Mouse (Mus musculus) E14TG2a.4 (cell line): ENCODE data around the gene Snap25.
A peak's percentile ranks its signal among the peaks of the same experiment; 100 is the strongest.

Experiments
- H3K27me3 ChIP-seq: 2 replicates; pipeline ENCODE4 v1.6.1; 2014; ENCODE audit warnings: low read length, control low read depth; ENCODE audit not compliant: insufficient read depth
- H3K36me3 ChIP-seq: 2 replicates; pipeline ENCODE4 v1.6.1; 2014; ENCODE audit warnings: low read length, control low read depth; ENCODE audit not compliant: insufficient read depth
- H3K4me1 ChIP-seq: replicated peaks from 2 replicates; pipeline ENCODE4 v1.6.1; 2014; ENCODE audit warnings: low read depth, low read length, control low read depth
- H3K4me3 ChIP-seq: replicated peaks from 2 replicates; pipeline ENCODE4 v1.5.1; 2014; ENCODE audit warnings: mild to moderate bottlenecking, low read length
- H3K9me3 ChIP-seq: 2 replicates; pipeline ENCODE4 v1.6.1; 2014; ENCODE audit warnings: low read length, control low read depth
- CTCF ChIP-seq: conservative IDR thresholded peaks from 2 replicates; pipeline ENCODE4 v1.5.1; 2014; ENCODE audit warnings: low read length
- NANOG ChIP-seq: IDR thresholded peaks from 2 replicates; pipeline ENCODE4 v1.6.1; 2014; ENCODE audit warnings: borderline replicate concordance, low read length, mixed read lengths
- POU5F1 ChIP-seq: IDR thresholded peaks from 2 replicates; pipeline ENCODE4 v1.6.1; 2014; ENCODE audit warnings: low read length, borderline replicate concordance

Gene Snap25

DNA sequence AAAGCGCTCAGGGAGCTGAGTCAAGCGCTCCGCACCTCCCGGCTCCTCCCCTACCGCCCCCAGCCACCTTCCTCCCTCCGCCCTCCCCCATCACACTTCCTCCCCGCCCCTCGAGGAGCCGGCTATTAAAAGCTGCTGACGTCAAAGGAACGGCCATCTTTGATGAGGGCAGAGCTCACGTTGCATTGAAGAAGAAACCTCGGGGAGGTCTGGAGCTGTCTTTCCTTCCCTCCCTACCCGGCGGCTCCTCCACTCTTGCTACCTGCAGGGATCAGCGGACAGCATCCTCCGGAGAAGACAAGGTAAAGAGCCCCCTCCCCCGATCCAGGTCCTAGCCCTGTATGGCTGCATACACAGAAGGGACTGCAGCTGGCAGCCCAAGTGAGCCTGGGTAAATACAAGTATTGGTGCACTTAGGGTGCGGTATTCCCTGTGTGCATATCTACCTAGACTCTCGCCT, at the start of gene Snap25:
Gene Snap25 (plus strand): TSS at position 155 of the 460 bp plus-strand sequence.
- H3K36me3 ChIP-seq: no peaks in the 10 kb centered on the region
- peaks cover 21% of the 10 kb centered on the region for H3K4me1 ChIP-seq
- H3K27me3 ChIP-seq: peaks cover 4% of the 10 kb centered on the region
- no peaks in the 10 kb centered on the region for H3K9me3 ChIP-seq
- TF ChIP-seq CTCF (no peak), NANOG (no peak)
- H3K4me3 ChIP-seq: peak within 1 kb of the TSS; percentile 77

DNA sequence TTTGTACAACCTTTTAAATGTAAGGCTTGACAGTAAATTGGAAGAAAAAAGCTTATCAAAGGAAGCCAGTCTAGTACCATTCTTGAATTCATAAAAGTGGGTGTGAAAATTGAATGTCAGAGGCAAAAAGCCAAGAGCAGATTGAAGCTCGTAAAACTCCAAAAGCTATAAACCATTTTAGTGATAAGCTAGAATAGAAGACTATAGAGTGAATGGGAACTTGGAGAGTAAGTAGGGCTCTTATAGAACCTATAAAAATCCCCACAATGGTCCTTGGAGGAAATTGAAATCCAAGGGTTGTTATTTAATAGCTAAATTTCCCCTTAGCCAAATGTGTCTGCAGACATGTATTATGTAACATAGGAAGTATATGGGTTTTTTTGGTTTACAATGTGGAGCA, 46.3 kb upstream of the Snap25 start:
- TF ChIP-seq NANOG (no peak), POU5F1 (no peak), CTCF (no peak)
- Histone ChIP-seq H3K4me1 (no peaks in the 10 kb centered on the region), H3K36me3 (no peaks in the 10 kb centered on the region), H3K4me3 (no peak overlapping the region), H3K27me3 (no peaks in the 10 kb centered on the region), H3K9me3 (no peaks in the 10 kb centered on the region)

DNA sequence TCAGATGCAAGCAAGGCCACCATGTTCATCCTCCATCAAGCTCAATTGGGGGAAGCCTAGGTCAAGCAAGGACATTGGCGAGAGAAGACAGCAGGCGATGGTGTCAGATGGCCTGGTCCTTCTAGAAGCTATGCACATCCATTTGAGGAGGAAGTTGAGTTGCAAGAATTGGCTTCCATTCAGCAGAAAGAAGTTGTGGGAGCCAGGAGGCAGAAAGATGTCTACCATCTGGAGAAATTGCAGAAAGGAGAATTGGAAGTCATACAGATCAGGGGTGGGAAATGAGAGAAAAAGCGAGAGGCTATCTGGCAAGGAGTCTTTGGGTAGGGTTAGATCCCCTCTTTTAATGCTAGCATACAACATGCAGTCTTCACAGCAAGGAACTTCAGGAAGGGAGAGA, 44.1 kb upstream of the Snap25 start:
- H3K9me3 ChIP-seq: no peaks in the 10 kb centered on the region
- TF ChIP-seq NANOG (no peak), CTCF (no peak), POU5F1 (no peak)
- no peak overlapping the region for H3K4me3 ChIP-seq
- H3K36me3 ChIP-seq: no peaks in the 10 kb centered on the region
- H3K27me3 ChIP-seq: no peaks in the 10 kb centered on the region
- no peaks in the 10 kb centered on the region for H3K4me1 ChIP-seq

DNA sequence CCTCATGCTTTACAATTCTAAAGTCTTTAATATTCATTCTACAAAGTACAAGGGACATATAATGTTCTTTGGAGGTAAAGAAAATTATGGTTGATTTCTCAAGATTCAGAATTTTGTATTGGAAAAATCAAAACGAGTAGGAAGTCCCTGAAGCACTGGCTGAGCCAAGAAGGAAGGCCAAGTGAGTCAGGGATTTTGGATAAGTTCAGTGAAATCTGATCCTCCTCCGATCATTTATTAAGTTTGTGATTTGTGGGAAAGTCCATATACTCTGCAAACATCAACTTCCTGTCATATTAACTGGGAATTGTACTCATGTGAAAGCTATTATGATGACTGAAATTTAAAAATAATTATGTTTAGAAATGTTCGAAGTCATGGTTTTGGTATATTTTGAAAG, 43.6 kb upstream of the Snap25 start:
- TF ChIP-seq POU5F1: no peak
- no peak for TF ChIP-seq NANOG
- no peak for TF ChIP-seq CTCF
- no peaks in the 10 kb centered on the region for H3K36me3 ChIP-seq

DNA sequence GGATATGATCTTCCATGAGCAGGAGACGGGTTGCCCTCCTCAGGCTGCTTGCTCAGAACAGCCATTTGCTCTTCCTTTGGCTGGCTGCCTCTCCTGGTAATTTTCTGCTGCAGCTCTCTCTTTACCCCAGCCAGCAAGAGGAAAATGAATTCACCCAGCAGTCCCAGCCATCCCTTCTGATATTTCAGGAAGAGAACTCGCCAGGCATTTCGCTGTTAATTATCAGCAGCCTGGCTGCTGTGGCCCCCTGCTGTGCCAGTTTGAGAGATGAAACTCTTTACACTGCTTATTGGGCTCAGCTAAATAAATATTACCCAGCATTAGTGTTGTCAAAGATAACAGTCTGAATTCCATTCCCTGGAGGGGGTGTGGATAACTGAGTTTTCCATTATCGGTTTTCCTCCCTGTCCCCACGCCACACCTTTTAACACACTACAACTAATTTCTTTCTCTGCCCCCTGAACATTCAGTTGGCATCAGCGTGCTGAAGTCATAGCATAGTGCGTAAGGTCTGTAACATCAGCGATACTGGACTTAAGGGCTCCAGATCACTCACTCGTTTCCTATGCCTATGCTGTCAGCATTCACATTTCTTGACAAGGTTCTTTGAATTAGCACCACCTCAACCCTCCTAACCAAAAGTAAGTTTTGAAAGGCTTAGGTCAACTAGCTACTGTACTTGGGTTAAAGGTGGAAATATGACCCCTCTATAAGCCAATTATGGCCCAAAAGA, 42.5 kb upstream of the Snap25 start:
- Histone ChIP-seq H3K4me3 (no peak overlapping the region), H3K9me3 (no peaks in the 10 kb centered on the region), H3K36me3 (no peaks in the 10 kb centered on the region), H3K4me1 (no peaks in the 10 kb centered on the region), H3K27me3 (no peaks in the 10 kb centered on the region)
- TF ChIP-seq POU5F1 (no peak), NANOG (no peak), CTCF (no peak)

More for the DNA sequence above, 43.6 kb upstream of the Snap25 start:
- no peaks in the 10 kb centered on the region for H3K27me3 ChIP-seq
- no peaks in the 10 kb centered on the region for H3K9me3 ChIP-seq
- H3K4me1 ChIP-seq: no peaks in the 10 kb centered on the region
- no peak overlapping the region for H3K4me3 ChIP-seq

DNA sequence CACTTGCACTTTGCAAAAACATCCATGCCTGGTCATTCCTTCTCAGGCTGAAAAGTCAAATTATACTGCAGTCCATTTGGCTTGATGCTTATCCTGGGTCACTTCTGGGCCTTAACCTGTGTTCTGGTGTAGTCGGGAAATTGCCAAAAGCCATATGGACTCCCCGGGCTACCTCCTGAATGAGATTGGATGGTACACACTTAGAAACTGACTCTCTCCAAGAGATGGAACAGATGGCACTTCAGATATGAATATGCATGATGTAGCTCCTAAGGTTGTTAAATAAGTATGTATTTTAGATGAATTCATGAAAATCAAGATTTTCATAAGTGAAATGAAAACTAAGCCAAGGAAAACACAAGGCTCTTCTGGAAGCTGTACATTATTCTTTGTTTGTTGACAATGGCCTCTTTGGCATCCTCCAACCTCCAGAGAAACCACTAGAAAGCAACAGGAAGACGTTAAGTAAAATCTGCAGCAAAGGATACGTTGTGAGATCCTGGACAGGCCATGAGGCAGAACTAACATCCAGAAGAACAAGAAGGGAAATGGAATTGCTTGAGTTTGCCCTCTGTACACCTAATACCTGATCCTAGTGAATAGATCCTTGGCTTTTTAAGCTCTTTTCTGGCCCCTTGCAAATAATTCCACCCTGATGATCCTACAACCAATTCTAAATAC, 39.0 kb upstream of the Snap25 start:
- Histone ChIP-seq H3K9me3 (no peaks in the 10 kb centered on the region), H3K4me3 (no peak overlapping the region), H3K27me3 (no peaks in the 10 kb centered on the region), H3K36me3 (no peaks in the 10 kb centered on the region), H3K4me1 (peaks cover 22% of the 10 kb centered on the region)
- no peak for TF ChIP-seq POU5F1
- no peak for TF ChIP-seq CTCF
- TF ChIP-seq NANOG: no peak

DNA sequence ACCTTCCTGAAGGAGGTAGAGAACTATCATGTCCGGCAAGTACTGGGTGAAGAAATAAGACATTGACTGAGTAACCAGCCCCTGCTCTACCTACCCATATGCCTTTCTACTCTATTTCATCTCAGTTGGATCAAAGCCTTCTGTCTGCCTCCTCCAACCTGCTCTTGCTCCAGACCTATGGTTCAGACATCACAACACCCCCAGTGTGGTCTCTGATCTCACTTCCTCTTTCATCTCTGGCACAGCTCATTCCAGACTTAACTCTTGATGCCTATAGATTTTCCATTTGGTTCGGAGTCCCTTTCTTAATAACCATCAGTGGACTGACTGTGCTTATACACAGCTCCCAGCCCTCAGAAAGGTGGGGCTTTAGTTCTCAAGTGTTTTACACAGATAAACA, 37.1 kb upstream of the Snap25 start:
- H3K36me3 ChIP-seq: no peaks in the 10 kb centered on the region
- TF ChIP-seq CTCF (no peak), POU5F1 (no peak), NANOG (no peak)
- H3K27me3 ChIP-seq: no peaks in the 10 kb centered on the region
- no peak overlapping the region for H3K4me3 ChIP-seq
- peaks cover 38% of the 10 kb centered on the region for H3K4me1 ChIP-seq
- H3K9me3 ChIP-seq: 0 out of 2 replicates have a peak, but pooled peaks cover 4% of the 10 kb centered on the region

DNA sequence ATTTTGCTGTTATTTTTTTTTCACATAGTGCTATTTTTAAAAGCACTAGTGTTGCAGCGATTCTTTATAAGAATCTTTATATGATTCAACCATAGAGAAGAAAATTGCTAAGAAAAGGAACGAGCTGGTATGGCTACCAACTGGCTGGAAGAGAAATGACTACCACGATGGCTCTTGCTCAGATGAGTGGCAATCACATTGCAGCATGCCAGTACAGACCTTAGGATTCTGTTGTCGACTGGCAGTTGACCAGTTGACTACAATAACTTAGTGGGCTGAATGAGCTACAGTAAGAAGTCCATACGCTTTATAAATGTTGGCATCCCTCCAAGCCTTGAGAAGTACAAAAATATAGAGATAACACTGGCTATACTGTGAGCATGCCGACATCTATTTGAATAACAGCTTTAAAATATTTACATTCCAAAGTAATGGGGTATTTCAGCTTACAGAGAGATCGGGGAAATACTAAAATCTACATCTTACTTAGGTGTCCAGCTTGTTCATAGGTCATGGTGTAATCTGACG, 36.3 kb upstream of the Snap25 start:
- Histone ChIP-seq H3K4me1 (peaks cover 38% of the 10 kb centered on the region), H3K9me3 (0 out of 2 replicates have a peak, but pooled peaks cover 6% of the 10 kb centered on the region), H3K4me3 (no peak overlapping the region), H3K36me3 (no peaks in the 10 kb centered on the region), H3K27me3 (no peaks in the 10 kb centered on the region)
- no peak for TF ChIP-seq POU5F1
- TF ChIP-seq CTCF: no peak
- TF ChIP-seq NANOG: no peak
